Mouse (Mus musculus): ENCODE data around the gene Zfp410.

- TF ChIP-seq CTCF (IDR thresholded peaks at IDR 0.05; ENCODE audit: low read depth) (no peak), EP300 (IDR thresholded peaks at IDR 0.05; ENCODE audit: low read depth) (no peak)
These were observed 38.8 kb upstream of the Zfp410 start for GRCm38 (mm10) chr12:84277832-84278231.
